Mouse (Mus musculus) brain, embryonic 14.5 days (tissue): ENCODE measurements around the gene Gpsm3.

Source experiments
- CTCF ChIP-seq: fragments of 200-500 bp; IDR thresholded peaks from 2 replicates; pipeline ENCODE4 v1.5.1; 2012; ENCODE audit warnings: inconsistent platforms, mild to moderate bottlenecking, moderate library complexity, borderline replicate concordance; ENCODE audit not compliant: insufficient read depth, insufficient read length; ENCODE audit errors: extremely low read depth
- POLR2A ChIP-seq: fragments of 200-500 bp; IDR thresholded peaks from 2 replicates; pipeline ENCODE4 v1.6.1; 2012; ENCODE audit warnings: mild to moderate bottlenecking, inconsistent platforms, borderline replicate concordance; ENCODE audit not compliant: poor library complexity, insufficient read depth, insufficient read length, severe bottlenecking; ENCODE audit errors: extremely low read depth

DNA sequence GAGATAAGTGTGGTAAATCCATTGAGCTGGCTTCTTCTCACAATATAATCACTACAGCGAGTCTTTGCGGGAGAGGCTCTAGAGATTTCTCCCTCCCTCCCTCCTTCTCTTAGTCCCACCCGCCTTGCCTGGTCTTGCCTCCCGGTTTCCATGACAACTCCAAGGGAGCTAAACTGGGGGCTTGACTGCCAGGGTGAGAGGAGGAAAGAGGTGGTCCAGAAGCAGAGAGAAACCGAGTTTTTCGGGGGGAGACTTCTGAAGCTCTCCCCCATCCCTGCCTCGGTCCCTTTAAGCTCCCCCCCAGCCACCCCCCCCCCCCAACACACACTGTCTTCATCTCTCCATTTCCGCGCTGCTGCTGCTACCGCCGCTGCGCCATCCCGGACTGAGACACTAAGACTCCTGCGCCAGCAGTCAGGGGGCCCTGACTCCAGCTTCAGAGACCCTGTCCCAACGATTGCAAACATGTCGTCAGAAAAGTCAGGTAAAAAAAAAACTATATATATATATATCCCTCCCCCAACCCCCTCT, 39.7 kb downstream of the Gpsm3 start, which contains the start of gene Prrt1:
- TF ChIP-seq CTCF = no peak
- TF ChIP-seq POLR2A = no peak
